In genomic region chr8:71612141-71612540, GRCm38 (mm10) we compare ENCODE assay signal across 8 mouse cellular contexts. TPM values are rescaled to one million over a fixed set of nuclear protein-coding genes. Genes with fewer than 3 reads are reported as not detected.
DNase-seq lines count a peak whose midpoint lies in the region; ATAC-seq and TF ChIP-seq lines count a peak whose summit lies in the region.

No protein-coding gene starts in this region.

- H3K9me3 ChIP-seq in hindbrain, embryonic 16.5 days (ENCODE audit: control insufficient read depth, low read length): no peaks in the 10 kb centered on the region
- no peaks in the 10 kb centered on the region for H3K9me3 ChIP-seq in midbrain, embryonic 16.5 days (replicated peaks; ENCODE audit: control insufficient read depth, low read length, poor library complexity, severe bottlenecking)

- no peak for TF ChIP-seq POLR2A in kidney, adult 2 months (IDR thresholded peaks at IDR 0.05; ENCODE audit: low read depth, low read length)
- no peak for TF ChIP-seq POLR2A in bone marrow, adult 2 months (IDR thresholded peaks at IDR 0.05; ENCODE audit: borderline replicate concordance, control insufficient read depth, low read depth, low read length)

- WGBS in kidney, adult 2 months: 35% methylated on average over 5 of the region's 5 CpGs
- WGBS in bone marrow, adult 2 months: 20% methylated on average over 5 of the region's 5 CpGs
- 29% methylated on average over 5 of the region's 5 CpGs for WGBS in hindbrain, embryonic 16.5 days
- 33% methylated on average over 5 of the region's 5 CpGs for WGBS in midbrain, embryonic 16.5 days

- peak overlapping the region; percentile 89 for H3K9ac ChIP-seq in hindbrain, embryonic 16.5 days (ENCODE audit: low read depth, low read length)
- peak overlapping the region; percentile 89 for H3K9ac ChIP-seq in midbrain, embryonic 16.5 days (ENCODE audit: low read depth, low read length)

- H3K4me3 ChIP-seq in kidney, adult 2 months (ENCODE audit: insufficient read depth, low read depth, low read length): peak overlapping the region; percentile 85
- H3K4me3 ChIP-seq in bone marrow, adult 2 months (replicated peaks; ENCODE audit: control insufficient read depth, low read depth, low read length): peak overlapping the region; percentile 86
- H3K4me3 ChIP-seq in hindbrain, embryonic 16.5 days (ENCODE audit: low read length): peak overlapping the region; percentile 87
- H3K4me3 ChIP-seq in midbrain, embryonic 16.5 days (ENCODE audit: low read depth, low read length): peak overlapping the region; percentile 83

- H3K4me2 ChIP-seq in hindbrain, embryonic 16.5 days (ENCODE audit: low read length): peak overlapping the region; percentile 89
- peak overlapping the region; percentile 75 for H3K4me2 ChIP-seq in midbrain, embryonic 16.5 days (ENCODE audit: low read length)

- H3K27me3 ChIP-seq in kidney, adult 2 months (replicated peaks; ENCODE audit: control insufficient read depth, insufficient read depth, low read length): no peaks in the 10 kb centered on the region
- H3K27me3 ChIP-seq in hindbrain, embryonic 16.5 days (replicated peaks; ENCODE audit: control insufficient read depth, insufficient read depth, low read length): no peaks in the 10 kb centered on the region
- H3K27me3 ChIP-seq in midbrain, embryonic 16.5 days (ENCODE audit: control insufficient read depth, insufficient read depth, low read depth, low read length): no peaks in the 10 kb centered on the region

- no peak for ATAC-seq in hindbrain, embryonic 16.5 days
- no peak for ATAC-seq in midbrain, embryonic 16.5 days

- H3K27ac ChIP-seq in kidney, adult 2 months (ENCODE audit: insufficient read depth, low read depth, low read length): no peak overlapping the region
- H3K27ac ChIP-seq in bone marrow, adult 2 months (ENCODE audit: control insufficient read depth, insufficient read depth, low read depth, low read length, poor library complexity): no peak overlapping the region
- no peak overlapping the region for H3K27ac ChIP-seq in hindbrain, embryonic 16.5 days (ENCODE audit: low read depth, low read length)
- no peak overlapping the region for H3K27ac ChIP-seq in midbrain, embryonic 16.5 days (ENCODE audit: low read length)

- no peaks in the 10 kb centered on the region for H3K36me3 ChIP-seq in kidney, adult 2 months (ENCODE audit: control insufficient read depth, insufficient read depth, low read length)
- H3K36me3 ChIP-seq in hindbrain, embryonic 16.5 days (ENCODE audit: control insufficient read depth, insufficient read depth, low read length): peaks cover 19% of the 10 kb centered on the region
- peaks cover 11% of the 10 kb centered on the region for H3K36me3 ChIP-seq in midbrain, embryonic 16.5 days (ENCODE audit: control insufficient read depth, insufficient read depth, low read length)

- H3K4me1 ChIP-seq in kidney, adult 2 months (ENCODE audit: control insufficient read depth, insufficient read depth, low read length): peaks cover 7% of the 10 kb centered on the region; the same call in 1 of the 2 replicates
- H3K4me1 ChIP-seq in bone marrow, adult 2 months (ENCODE audit: control insufficient read depth, insufficient read depth, low read length): peaks cover 12% of the 10 kb centered on the region
- peaks cover 12% of the 10 kb centered on the region for H3K4me1 ChIP-seq in hindbrain, embryonic 16.5 days (ENCODE audit: control insufficient read depth, insufficient read depth, low read depth, low read length)
- peaks cover 9% of the 10 kb centered on the region for H3K4me1 ChIP-seq in midbrain, embryonic 16.5 days (ENCODE audit: control insufficient read depth, insufficient read depth, low read length)

- no peak for DNase-seq in kidney, adult 2 months
- no peak for DNase-seq in kidney, adult 9 months
- DNase-seq in embryo, embryonic 10 days (ENCODE audit: low spot score): no peak
- no peak for DNase-seq in testis, postnatal 10 days (ENCODE audit: low spot score)
- DNase-seq in cerebellum, postnatal 25 days: no peak

- TF ChIP-seq CTCF in kidney, adult 2 months (conservative IDR thresholded peaks at IDR 0.05; ENCODE audit: insufficient read depth, insufficient read length, low read depth, low read length): no peak
- no peak for TF ChIP-seq CTCF in bone marrow, adult 2 months (IDR thresholded peaks at IDR 0.05; ENCODE audit: control insufficient read depth, insufficient read depth, low read length)

RNA-seq across cellular contexts. Expression of gene Colgalt1, which starts 1.3 kb away (rescaled TPM):
- 62.2 and 70.4 TPM in 2 replicates for polyA plus RNA-seq in kidney, adult 2 months (2012; rRNA removed)
- 31.8 and 53.0 TPM in 2 replicates for polyA plus RNA-seq in bone marrow, adult 2 months (2011; ENCODE audit: insufficient read depth, insufficient read length, low replicate concordance, missing spikeins)
- 62.1 and 74.1 TPM in 2 replicates for polyA plus RNA-seq in hindbrain, embryonic 16.5 days (2015; fragmentation: Nextera tagmentation; extraction: Ambion mirVana)
- 68.8 and 70.8 TPM in 2 replicates for polyA plus RNA-seq in midbrain, embryonic 16.5 days (2015; fragmentation: Nextera tagmentation; extraction: Ambion mirVana)

RNA-seq across cellular contexts. Expression of gene Fam129c, which starts 14.7 kb away (rescaled TPM):
- polyA plus RNA-seq in kidney, adult 2 months (2012; rRNA removed): 1.2 and 2.4 TPM in 2 replicates
- 67.8 and 106 TPM in 2 replicates for polyA plus RNA-seq in bone marrow, adult 2 months (2011; ENCODE audit: insufficient read depth, insufficient read length, low replicate concordance, missing spikeins)
- 6.4 and 7.8 TPM in 2 replicates for polyA plus RNA-seq in hindbrain, embryonic 16.5 days (2015; fragmentation: Nextera tagmentation; extraction: Ambion mirVana)
- 6.4 and 7.9 TPM in 2 replicates for polyA plus RNA-seq in midbrain, embryonic 16.5 days (2015; fragmentation: Nextera tagmentation; extraction: Ambion mirVana)

RNA-seq across cellular contexts. Expression of gene Pgls, which starts 20.2 kb away (rescaled TPM):
- 134 TPM in 2 replicates for polyA plus RNA-seq in kidney, adult 2 months (2012; rRNA removed)
- polyA plus RNA-seq in bone marrow, adult 2 months (2011; ENCODE audit: insufficient read depth, insufficient read length, low replicate concordance, missing spikeins): 111 and 147 TPM in 2 replicates
- polyA plus RNA-seq in hindbrain, embryonic 16.5 days (2015; fragmentation: Nextera tagmentation; extraction: Ambion mirVana): 220 and 237 TPM in 2 replicates
- polyA plus RNA-seq in midbrain, embryonic 16.5 days (2015; fragmentation: Nextera tagmentation; extraction: Ambion mirVana): 219 and 237 TPM in 2 replicates

RNA-seq across cellular contexts. Expression of gene Slc27a1, which starts 43.5 kb away (rescaled TPM):
- 146 and 182 TPM in 2 replicates for polyA plus RNA-seq in kidney, adult 2 months (2012; rRNA removed)
- polyA plus RNA-seq in bone marrow, adult 2 months (2011; ENCODE audit: insufficient read depth, insufficient read length, low replicate concordance, missing spikeins): 11.2 and 12.6 TPM in 2 replicates
- polyA plus RNA-seq in hindbrain, embryonic 16.5 days (2015; fragmentation: Nextera tagmentation; extraction: Ambion mirVana): 102 and 107 TPM in 2 replicates
- 71.4 and 79.2 TPM in 2 replicates for polyA plus RNA-seq in midbrain, embryonic 16.5 days (2015; fragmentation: Nextera tagmentation; extraction: Ambion mirVana)

RNA-seq across cellular contexts. Expression of gene Nxnl1, which starts 45.7 kb away (rescaled TPM):
- 0.14 and 0.19 TPM in 2 replicates for polyA plus RNA-seq in kidney, adult 2 months (2012; rRNA removed)
- polyA plus RNA-seq in bone marrow, adult 2 months (2011; ENCODE audit: insufficient read depth, insufficient read length, low replicate concordance, missing spikeins): not detected in 2 replicates
- not detected in 2 replicates for polyA plus RNA-seq in hindbrain, embryonic 16.5 days (2015; fragmentation: Nextera tagmentation; extraction: Ambion mirVana)
- not detected in 2 replicates for polyA plus RNA-seq in midbrain, embryonic 16.5 days (2015; fragmentation: Nextera tagmentation; extraction: Ambion mirVana)
